Mouse (Mus musculus) intestine, postnatal 0 days (tissue): ENCODE data around the gene Cbarp. TPM values are rescaled to one million over a fixed set of nuclear protein-coding genes. Genes with fewer than 3 reads are reported as not detected.
A peak's percentile ranks its signal among the peaks of the same experiment; 100 is the strongest.

Experiments
- ATAC-seq: fragments of 200-750 bp; cut with Nextera tagmentation; 2 replicates; pipeline ENCODE4 v1.8.0; 2017; ENCODE audit warnings: mild to moderate bottlenecking, moderate TSS enrichment, moderate library complexity
- H3K27ac ChIP-seq: fragments of 300-500 bp; sonication (generic); 2 replicates; pipeline ENCODE4 v1.5.1; 2014; ENCODE audit warnings: mild to moderate bottlenecking, low read depth, low read length, moderate library complexity
- H3K27me3 ChIP-seq: fragments of 300-500 bp; sonication (generic); replicated peaks from 2 replicates; pipeline ENCODE4 v1.6.1; 2014; ENCODE audit warnings: low read length, mixed read lengths; ENCODE audit not compliant: control insufficient read depth, insufficient read depth
- H3K36me3 ChIP-seq: fragments of 300-500 bp; sonication (generic); 2 replicates; pipeline ENCODE4 v1.6.1; 2014; ENCODE audit warnings: mild to moderate bottlenecking, moderate library complexity; ENCODE audit not compliant: control insufficient read depth, insufficient read depth
- H3K4me1 ChIP-seq: fragments of 300-500 bp; sonication (generic); replicated peaks from 2 replicates; pipeline ENCODE4 v1.6.1; 2014; ENCODE audit warnings: antibody characterized with exemption, low read length, mixed read lengths; ENCODE audit not compliant: control insufficient read depth, insufficient read depth
- H3K4me2 ChIP-seq: fragments of 300-500 bp; sonication (generic); replicated peaks from 2 replicates; pipeline ENCODE4 v1.6.1; 2014; ENCODE audit warnings: low read depth, mild to moderate bottlenecking, moderate library complexity
- H3K4me3 ChIP-seq: fragments of 300-500 bp; sonication (generic); 2 replicates; pipeline ENCODE4 v1.5.1; 2014; ENCODE audit warnings: low read depth, low read length
- H3K9ac ChIP-seq: fragments of 300-500 bp; sonication (generic); 2 replicates; pipeline ENCODE4 v1.6.1; 2014; ENCODE audit warnings: mild to moderate bottlenecking, low read depth, low read length
- H3K9me3 ChIP-seq: fragments of 300-500 bp; sonication (generic); 2 replicates; pipeline ENCODE4 v1.6.1; 2016; ENCODE audit warnings: mixed run types; ENCODE audit not compliant: control insufficient read depth
- CTCF ChIP-seq: sonication (generic); IDR thresholded peaks from 2 replicates; pipeline ENCODE4 v1.5.1; 2016; ENCODE audit warnings: low read depth, mild to moderate bottlenecking, control low read depth, antibody characterized with exemption, moderate library complexity
- WGBS: fragments of 180-500 bp; shearing (Covaris S2); extraction: QIAGEN DNeasy Blood & Tissue Kit; methylation state at CpG from one replicate; pipeline ENCODE4 v1.1.7; 2014; 5-methylcytosine and 5-hydroxymethylcytosine counted together
- polyA plus RNA-seq: library from polyadenylated mRNA; unstranded; fragments of >200 nt; fragmentation: Nextera tagmentation; extraction: Ambion mirVana; gene quantifications from 2 replicates; pipeline ENCODE4 v1.2.1, GENCODE M21; 2015

The Cbarp gene
- polyA plus RNA-seq, 1 experiment from 2014 or later: 2.1 TPM

DNA sequence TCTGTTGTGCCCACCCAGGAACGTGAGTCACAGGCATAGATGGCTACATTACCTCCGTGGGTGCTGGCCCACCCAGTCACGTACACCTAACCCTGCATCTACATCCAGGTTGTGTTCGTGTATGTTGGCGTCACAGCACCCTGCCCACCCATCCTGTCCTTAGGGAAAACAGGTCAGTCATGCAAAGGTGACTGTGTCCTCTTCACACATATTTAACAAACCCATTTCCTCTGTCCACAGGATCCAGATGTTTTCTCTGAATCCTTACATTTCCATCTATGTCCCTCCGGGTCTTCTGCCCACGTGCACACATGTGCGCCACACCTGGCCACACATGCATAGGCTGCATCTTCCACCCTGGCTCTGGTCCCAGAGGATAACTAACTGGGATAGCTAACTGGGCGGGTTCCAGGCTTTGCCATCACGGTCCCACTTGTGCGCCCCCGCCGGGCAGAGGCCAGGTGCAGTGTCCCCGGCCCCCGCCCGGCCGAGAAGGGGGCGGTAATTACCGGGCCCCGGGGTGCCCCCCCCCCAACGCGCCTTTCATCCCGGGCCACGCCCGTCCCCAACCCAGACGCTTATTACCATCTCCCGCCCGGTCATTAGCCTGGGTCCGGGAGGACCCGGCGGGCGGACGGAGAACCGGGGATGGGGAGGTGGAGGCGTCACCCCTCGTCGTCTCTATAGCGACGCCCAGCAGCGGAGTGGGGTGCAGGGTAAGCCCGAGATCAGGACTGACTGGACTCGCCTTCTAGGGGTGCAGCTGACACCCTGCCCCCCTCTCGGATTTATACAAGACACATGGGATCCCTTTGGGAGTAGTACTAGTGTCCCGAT, 23.7 kb upstream of the Cbarp start:
- no peak for TF ChIP-seq CTCF
- Histone ChIP-seq H3K4me1 (peaks cover 32% of the 10 kb centered on the region), H3K4me3 (peak overlapping the region; percentile 37), H3K4me2 (peak overlapping the region; percentile 82), H3K27ac (peak overlapping the region; percentile 50), H3K9ac (peak overlapping the region; percentile 46), H3K27me3 (no peaks in the 10 kb centered on the region), H3K9me3 (no peaks in the 10 kb centered on the region), H3K36me3 (0 out of 2 replicates have a peak, but pooled peaks cover 3% of the 10 kb centered on the region)
- no peak for ATAC-seq
- 8% methylated on average over 44 of the region's 44 CpGs for WGBS

- no peak for ATAC-seq
- 68% methylated on average over 8 of the region's 8 CpGs for WGBS
- Histone ChIP-seq H3K36me3 (no peaks in the 10 kb centered on the region), H3K27me3 (no peaks in the 10 kb centered on the region), H3K27ac (no peak overlapping the region), H3K4me2 (0 out of 2 replicates have a peak overlapping the region, but pooled peaks have one; percentile 1), H3K4me1 (peaks cover 38% of the 10 kb centered on the region), H3K4me3 (no peak overlapping the region), H3K9ac (no peak overlapping the region), H3K9me3 (no peaks in the 10 kb centered on the region)
- no peak for TF ChIP-seq CTCF
Measured at GRCm38 (mm10) chr10:80163721-80164120, 23.1 kb upstream of the Cbarp start.

DNA sequence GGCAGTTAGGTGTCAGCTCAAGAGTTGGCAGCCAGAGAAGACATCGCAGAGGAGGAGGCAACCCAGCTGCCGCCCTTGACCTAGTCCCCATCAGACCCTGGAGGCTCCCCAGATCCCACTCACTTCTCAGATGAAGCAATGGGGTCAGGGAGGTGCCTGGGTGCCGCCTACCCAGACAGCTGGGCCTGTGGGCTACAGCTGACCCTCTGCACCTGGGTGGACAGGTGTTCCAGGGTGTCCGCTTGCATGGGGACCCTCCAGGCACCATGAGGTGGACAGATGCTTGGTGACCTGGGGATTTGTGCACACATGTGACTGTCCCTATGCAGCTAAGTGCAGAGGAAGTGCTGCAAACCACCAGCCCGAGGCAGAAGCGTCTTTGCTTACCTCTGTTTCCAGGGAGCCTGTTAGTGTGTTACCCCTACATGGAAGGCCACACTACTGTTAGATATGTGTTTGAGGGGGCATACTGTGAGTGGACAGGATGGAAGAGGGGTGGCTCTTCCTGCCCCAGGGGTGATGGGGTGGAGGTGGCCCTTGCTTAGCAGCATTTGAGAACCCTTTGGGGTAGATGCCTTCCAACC, 22.2 kb upstream of the Cbarp start:
- Histone ChIP-seq H3K4me2 (no peak overlapping the region), H3K9me3 (no peaks in the 10 kb centered on the region), H3K27ac (0 out of 2 replicates have a peak overlapping the region, but pooled peaks have one; percentile 92), H3K9ac (no peak overlapping the region), H3K36me3 (no peaks in the 10 kb centered on the region), H3K27me3 (no peaks in the 10 kb centered on the region), H3K4me1 (peaks cover 39% of the 10 kb centered on the region), H3K4me3 (no peak overlapping the region)
- no peak for TF ChIP-seq CTCF
- ATAC-seq: no peak
- WGBS: 76% methylated on average over 6 of the region's 6 CpGs

DNA sequence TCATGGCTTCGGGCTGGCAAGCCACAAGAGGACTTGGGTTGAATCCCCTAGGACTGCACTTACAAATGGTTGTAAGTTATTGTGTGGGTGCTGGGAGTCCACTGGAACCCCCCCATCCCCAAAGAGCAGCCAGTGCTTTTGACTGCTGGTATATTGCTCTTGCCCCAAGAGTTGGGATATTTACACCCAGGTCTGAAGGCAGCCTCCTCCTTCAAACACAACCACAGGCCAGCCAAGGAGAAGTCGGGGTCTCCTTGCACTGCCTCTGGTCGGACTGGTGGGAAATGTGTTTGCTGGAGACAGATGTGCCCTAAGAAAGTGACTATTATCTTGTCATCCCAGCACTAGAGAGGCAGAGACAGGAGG, 21.6 kb upstream of the Cbarp start:
- no peak for TF ChIP-seq CTCF
- H3K4me2 ChIP-seq: no peak overlapping the region
- WGBS: 84% methylated on average over 3 of the region's 3 CpGs
- peaks cover 4% of the 10 kb centered on the region for H3K36me3 ChIP-seq
- H3K4me1 ChIP-seq: peaks cover 42% of the 10 kb centered on the region
- no peaks in the 10 kb centered on the region for H3K27me3 ChIP-seq
- H3K4me3 ChIP-seq: no peak overlapping the region
- peak overlapping the region; percentile 92; the same call in 1 of the 2 replicates for H3K27ac ChIP-seq
- ATAC-seq: no peak
- no peak overlapping the region for H3K9ac ChIP-seq
- no peaks in the 10 kb centered on the region for H3K9me3 ChIP-seq

DNA sequence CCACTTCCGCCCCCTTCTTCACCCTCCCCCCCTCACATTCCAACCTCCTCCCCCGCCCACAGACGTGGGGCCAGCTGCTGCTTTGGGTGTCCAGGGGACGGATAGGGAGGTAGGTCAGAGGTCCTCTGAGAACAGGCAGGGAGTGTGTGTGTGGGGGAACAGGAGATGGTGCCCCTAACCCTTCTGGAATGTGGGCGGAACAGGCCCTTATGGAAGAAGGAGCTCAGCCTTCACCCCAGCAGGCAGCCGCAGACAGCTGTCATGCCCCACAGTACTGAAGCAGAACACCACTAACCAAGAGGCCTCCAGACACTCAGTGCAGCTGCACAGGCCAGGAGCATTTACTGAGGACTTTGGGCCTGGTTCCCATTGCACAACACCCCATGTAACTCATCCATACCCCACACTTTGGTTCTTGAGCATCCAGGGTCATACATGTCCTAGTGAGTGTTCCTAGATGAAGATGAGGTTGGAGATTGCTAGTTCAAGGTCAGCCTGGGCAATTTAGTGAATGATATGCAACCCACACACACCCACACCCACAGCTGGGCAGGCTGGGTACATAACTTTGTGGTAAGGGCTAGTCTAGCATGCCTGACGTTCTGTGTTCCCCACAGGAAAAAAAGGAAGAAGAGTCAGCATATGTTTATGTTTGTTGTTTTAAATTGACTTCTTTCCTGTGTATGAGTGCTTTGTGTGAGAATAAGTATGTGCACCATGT, 21.0 kb upstream of the Cbarp start:
- Histone ChIP-seq H3K4me2 (peak overlapping the region; percentile 69), H3K9ac (peak overlapping the region; percentile 27), H3K36me3 (peaks cover 10% of the 10 kb centered on the region), H3K4me1 (peaks cover 45% of the 10 kb centered on the region), H3K9me3 (no peaks in the 10 kb centered on the region), H3K27ac (peak overlapping the region; percentile 92), H3K4me3 (peak overlapping the region; percentile 26), H3K27me3 (no peaks in the 10 kb centered on the region)
- ATAC-seq: 0 out of 2 replicates have a peak, but pooled peaks have one; percentile 2
- no peak for TF ChIP-seq CTCF
- WGBS: 5% methylated on average over 7 of the region's 7 CpGs
